Mouse (Mus musculus) forebrain, embryonic 14.5 days (tissue): ENCODE measurements around the gene Ppan. TPM values are rescaled to one million over a fixed set of nuclear protein-coding genes. Genes with fewer than 3 reads are reported as not detected.
A peak's percentile ranks its signal among the peaks of the same experiment; 100 is the strongest.

Experiments used
- ATAC-seq: fragments of 200-750 bp; cut with Nextera tagmentation; 2 replicates; pipeline ENCODE4 v1.8.0; 2017; ENCODE audit warnings: mild to moderate bottlenecking, moderate library complexity
- DNase-seq: peaks from one replicate; pipeline ENCODE4 v3.0.0-alpha.2; 2015; ENCODE audit warnings: low spot score
- H3K27ac ChIP-seq: fragments of 300-500 bp; sonication (generic); 2 replicates; pipeline ENCODE4 v1.5.1; 2014; ENCODE audit warnings: low read depth, mild to moderate bottlenecking, control low read depth, low read length, moderate library complexity
- H3K27me3 ChIP-seq: fragments of 300-500 bp; sonication (generic); replicated peaks from 2 replicates; pipeline ENCODE4 v1.6.1; 2014; ENCODE audit warnings: low read length, control low read depth, mixed read lengths; ENCODE audit not compliant: control insufficient read depth, insufficient read depth
- H3K36me3 ChIP-seq: fragments of 300-500 bp; sonication (generic); 2 replicates; pipeline ENCODE4 v1.6.1; 2014; ENCODE audit warnings: low read length, control low read depth; ENCODE audit not compliant: control insufficient read depth, insufficient read depth
- H3K4me1 ChIP-seq: fragments of 300-500 bp; sonication (generic); 2 replicates; pipeline ENCODE4 v1.6.1; 2014; ENCODE audit warnings: antibody characterized with exemption, low read length, control low read depth; ENCODE audit not compliant: control insufficient read depth, insufficient read depth
- H3K4me2 ChIP-seq: fragments of 300-500 bp; sonication (generic); 2 replicates; pipeline ENCODE4 v1.6.1; 2014; ENCODE audit warnings: mild to moderate bottlenecking, control low read depth, low read length
- H3K4me3 ChIP-seq: fragments of 300-500 bp; sonication (generic); 2 replicates; pipeline ENCODE4 v1.5.1; 2014; ENCODE audit warnings: low read depth, low read length, control low read depth
- H3K9ac ChIP-seq: fragments of 300-500 bp; sonication (generic); 2 replicates; pipeline ENCODE4 v1.6.1; 2014; ENCODE audit warnings: mild to moderate bottlenecking, low read length, control low read depth, moderate library complexity
- H3K9me3 ChIP-seq: fragments of 300-500 bp; sonication (generic); replicated peaks from 2 replicates; pipeline ENCODE4 v1.6.1; 2016; ENCODE audit warnings: low read length, control low read depth, mixed read lengths; ENCODE audit not compliant: control insufficient read depth
- WGBS: fragments of 180-500 bp; shearing (Covaris S2); extraction: QIAGEN DNeasy Blood & Tissue Kit; methylation state at CpG from one replicate; pipeline ENCODE4 v1.1.7; 2014; 5-methylcytosine and 5-hydroxymethylcytosine counted together
- polyA plus RNA-seq: library from polyadenylated mRNA; unstranded; fragments of >200 nt; fragmentation: Nextera tagmentation; extraction: Ambion mirVana; gene quantifications from 2 replicates; pipeline ENCODE4 v1.2.1, GENCODE M21; 2014

The Ppan gene
- polyA plus RNA-seq, 1 experiment from 2014 or later = 44.1 TPM

DNA sequence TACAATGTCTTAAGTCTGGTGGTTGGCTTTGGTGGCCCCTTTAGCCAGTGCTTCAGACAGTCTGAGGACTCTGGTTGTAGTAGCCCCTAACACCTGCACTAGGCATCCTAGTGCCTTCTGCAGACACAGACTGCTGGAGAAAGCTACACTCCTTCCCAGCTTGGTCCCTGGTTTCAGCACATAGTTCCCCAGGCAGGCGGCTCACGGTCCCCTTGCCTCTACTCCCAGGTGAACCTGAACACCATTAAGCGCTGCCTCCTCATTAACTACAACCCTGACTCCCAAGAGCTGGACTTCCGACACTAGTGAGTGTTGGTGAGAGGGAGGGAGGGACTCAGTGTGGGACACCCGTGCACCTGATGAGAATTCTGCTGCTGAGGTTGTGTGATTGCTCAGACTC lies 2.4 kb downstream of the Ppan start:
- ATAC-seq (no peak), DNase-seq (no peak)
- Histone ChIP-seq H3K4me1 (no peaks in the 10 kb centered on the region), H3K4me3 (no peak overlapping the region), H3K9ac (no peak overlapping the region), H3K27ac (no peak overlapping the region), H3K4me2 (no peak overlapping the region), H3K9me3 (no peaks in the 10 kb centered on the region), H3K27me3 (no peaks in the 10 kb centered on the region), H3K36me3 (peaks cover 62% of the 10 kb centered on the region)
- 89% methylated on average over 5 of the region's 5 CpGs for WGBS

DNA sequence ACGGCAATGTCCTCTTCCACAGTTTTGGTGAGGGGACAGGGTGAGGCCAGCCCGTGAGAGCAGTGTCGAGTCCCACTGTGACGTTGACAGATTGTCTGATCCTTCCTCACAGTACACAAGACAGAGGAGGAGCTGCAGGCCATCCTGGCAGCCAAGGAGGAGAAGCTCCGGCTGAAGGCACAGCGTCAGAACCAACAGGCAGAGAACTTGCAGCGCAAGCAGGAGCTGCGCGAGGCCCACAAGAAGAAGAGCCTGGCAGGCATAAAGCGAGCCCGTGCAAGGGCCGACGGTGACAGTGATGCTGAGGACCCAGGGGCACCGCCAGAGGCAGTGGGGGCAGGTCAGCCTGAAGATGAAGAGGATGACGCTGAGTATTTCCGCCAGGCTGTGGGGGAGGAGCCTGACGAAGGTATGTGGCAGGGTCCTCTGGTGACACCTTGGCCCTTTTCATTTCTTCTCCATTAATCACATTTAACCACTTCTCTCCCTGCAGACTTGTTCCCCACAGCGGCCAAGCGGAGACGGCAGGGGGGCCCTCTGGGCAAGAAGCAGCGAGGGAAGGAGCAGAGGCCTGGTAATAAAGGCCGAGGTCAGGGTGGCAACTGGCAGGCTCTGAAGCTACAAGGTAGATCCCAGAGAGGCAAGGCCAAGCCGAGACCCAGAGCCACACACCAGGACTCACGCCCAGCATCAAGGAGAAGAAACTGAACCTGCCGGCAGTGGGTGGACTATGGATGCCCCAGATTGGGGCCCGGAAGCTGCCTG lies 3.5 kb downstream of the Ppan start:
- H3K36me3 ChIP-seq = peaks cover 73% of the 10 kb centered on the region
- H3K9ac ChIP-seq = no peak overlapping the region
- 84% methylated on average over 26 of the region's 26 CpGs for WGBS
- no peak overlapping the region for H3K4me3 ChIP-seq
- no peak overlapping the region for H3K27ac ChIP-seq
- no peak overlapping the region for H3K4me2 ChIP-seq
- H3K4me1 ChIP-seq = no peaks in the 10 kb centered on the region
- ATAC-seq (no peak), DNase-seq (no peak)
- no peaks in the 10 kb centered on the region for H3K9me3 ChIP-seq
- no peaks in the 10 kb centered on the region for H3K27me3 ChIP-seq

DNA sequence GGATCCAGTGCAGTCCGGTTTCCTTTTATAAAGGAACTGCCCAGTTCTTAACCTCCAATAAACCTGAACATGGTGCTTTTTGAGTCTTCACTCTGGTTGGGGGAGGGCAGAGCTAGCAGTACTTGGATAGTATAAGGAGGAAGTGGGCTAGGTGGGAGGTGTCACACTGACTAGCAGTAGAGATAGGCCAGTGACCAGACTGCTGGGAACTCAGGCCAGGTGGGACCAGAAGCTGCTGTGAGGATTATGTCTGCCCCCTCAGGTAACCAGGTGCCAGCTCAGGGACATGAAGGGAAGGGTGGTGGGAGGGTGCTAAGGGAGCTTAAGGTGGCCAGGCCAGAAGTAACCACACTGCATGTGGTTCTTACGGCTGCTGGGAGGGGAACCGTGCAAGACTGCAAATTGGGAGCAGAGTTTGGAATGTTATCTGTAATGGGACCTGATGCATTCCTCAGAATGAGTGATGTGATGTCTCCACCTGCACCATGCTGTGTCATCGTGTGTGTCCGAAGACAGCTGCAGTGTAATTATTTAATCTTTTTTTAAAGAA lies 4.2 kb downstream of the Ppan start:
- H3K27ac ChIP-seq = no peak overlapping the region
- no peaks in the 10 kb centered on the region for H3K9me3 ChIP-seq
- ATAC-seq (no peak), DNase-seq (no peak)
- 84% methylated on average over 5 of the region's 5 CpGs for WGBS
- peaks cover 79% of the 10 kb centered on the region for H3K36me3 ChIP-seq
- H3K4me1 ChIP-seq = peaks cover under 1% of the 10 kb centered on the region
- H3K4me2 ChIP-seq = no peak overlapping the region
- no peak overlapping the region for H3K9ac ChIP-seq
- no peaks in the 10 kb centered on the region for H3K27me3 ChIP-seq
- H3K4me3 ChIP-seq = no peak overlapping the region

DNA sequence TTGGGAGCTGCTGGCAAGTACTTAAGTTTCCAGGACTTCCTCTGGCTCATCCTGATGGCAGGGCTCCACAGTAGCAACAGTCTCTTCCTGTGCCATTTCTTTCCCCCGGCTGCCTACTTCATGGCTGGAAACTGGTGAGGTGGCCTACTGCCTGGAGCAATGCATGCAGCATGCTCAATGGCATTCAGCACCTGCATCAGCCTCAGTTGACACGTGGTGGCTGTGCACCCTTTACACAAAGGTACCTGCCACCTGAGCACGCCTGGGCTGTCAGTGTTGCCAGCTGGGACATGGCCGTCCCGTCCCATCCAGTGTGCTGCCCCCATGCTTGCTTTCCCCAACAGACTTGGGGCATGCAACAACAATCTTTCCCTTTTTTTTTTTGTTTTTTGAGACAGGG lies 5.1 kb downstream of the Ppan start:
- H3K27ac ChIP-seq = no peak overlapping the region
- ATAC-seq (no peak), DNase-seq (no peak)
- no peak overlapping the region for H3K4me2 ChIP-seq
- H3K4me1 ChIP-seq = peaks cover 9% of the 10 kb centered on the region
- no peaks in the 10 kb centered on the region for H3K9me3 ChIP-seq
- H3K36me3 ChIP-seq = peaks cover 80% of the 10 kb centered on the region
- H3K9ac ChIP-seq = no peak overlapping the region
- H3K4me3 ChIP-seq = no peak overlapping the region
- 66% methylated on average over 5 of the region's 5 CpGs for WGBS
- H3K27me3 ChIP-seq = no peaks in the 10 kb centered on the region

DNA sequence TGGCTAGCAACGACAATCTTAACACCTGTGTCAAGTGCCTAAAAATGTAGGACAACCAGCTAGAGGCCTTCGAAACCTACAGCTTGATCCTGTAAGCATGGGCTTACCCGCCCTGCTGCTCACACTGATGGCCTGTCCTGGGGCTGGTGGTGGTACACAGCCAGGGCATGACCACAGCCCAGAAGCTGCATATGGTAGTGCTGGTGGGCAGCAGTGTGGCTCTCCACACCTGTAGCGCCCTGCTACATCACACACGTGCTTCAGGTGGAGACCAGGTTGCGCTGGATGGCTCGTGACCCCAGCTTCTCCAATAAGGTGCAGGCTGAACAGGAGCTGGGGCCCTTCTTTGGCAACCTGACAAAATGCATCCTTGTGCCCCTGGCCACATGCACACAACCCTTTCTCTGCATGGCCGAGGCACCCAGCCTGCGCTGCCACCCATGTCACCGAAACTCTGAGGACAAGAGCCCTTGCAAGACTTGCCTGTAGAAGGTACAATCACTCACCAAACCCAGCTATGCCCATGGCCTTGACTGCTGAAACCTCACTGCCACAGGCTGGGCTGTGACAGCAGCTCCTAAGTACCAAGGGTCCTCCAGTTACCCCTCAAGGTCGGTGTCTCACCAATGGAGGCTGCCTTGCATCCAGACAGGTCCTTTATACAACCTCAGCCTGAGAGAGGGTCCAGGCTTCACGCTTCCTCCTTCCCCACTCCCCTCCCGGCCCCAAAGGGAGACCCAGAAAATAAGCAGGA lies 5.8 kb downstream of the Ppan start:
- no peak overlapping the region for H3K4me3 ChIP-seq
- no peak overlapping the region for H3K4me2 ChIP-seq
- no peak overlapping the region for H3K27ac ChIP-seq
- peaks cover 9% of the 10 kb centered on the region for H3K4me1 ChIP-seq
- no peaks in the 10 kb centered on the region for H3K27me3 ChIP-seq
- DNase-seq (no peak), ATAC-seq (no peak)
- H3K9ac ChIP-seq = no peak overlapping the region
- no peaks in the 10 kb centered on the region for H3K9me3 ChIP-seq
- WGBS = 90% methylated on average over 13 of the region's 13 CpGs
- H3K36me3 ChIP-seq = peaks cover 80% of the 10 kb centered on the region

DNA sequence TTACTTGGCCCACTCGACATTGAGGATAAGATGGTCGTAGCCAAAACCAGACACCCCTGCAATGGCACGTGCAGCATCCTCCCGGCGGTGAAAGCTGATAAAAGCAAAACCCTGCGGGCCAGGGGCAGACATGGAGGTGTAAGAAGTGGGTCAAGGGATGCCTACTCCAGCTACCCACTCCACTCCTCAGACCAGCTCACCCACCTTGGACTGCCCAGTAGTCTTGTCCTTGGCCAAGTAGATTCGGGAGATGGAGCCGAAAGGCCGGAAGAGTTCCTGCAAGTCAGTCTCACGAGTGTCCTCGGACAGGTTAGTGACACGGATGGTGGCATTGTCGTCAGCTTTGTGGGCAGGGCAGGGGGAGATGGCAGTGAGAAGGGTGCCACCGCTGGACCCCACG lies 6.7 kb downstream of the Ppan start:
- Histone ChIP-seq H3K27ac (no peak overlapping the region), H3K9ac (no peak overlapping the region), H3K4me1 (peaks cover 9% of the 10 kb centered on the region), H3K4me2 (no peak overlapping the region), H3K27me3 (no peaks in the 10 kb centered on the region), H3K9me3 (no peaks in the 10 kb centered on the region), H3K36me3 (peaks cover 76% of the 10 kb centered on the region), H3K4me3 (no peak overlapping the region)
- 88% methylated on average over 15 of the region's 15 CpGs for WGBS
- ATAC-seq (no peak), DNase-seq (no peak)

DNA sequence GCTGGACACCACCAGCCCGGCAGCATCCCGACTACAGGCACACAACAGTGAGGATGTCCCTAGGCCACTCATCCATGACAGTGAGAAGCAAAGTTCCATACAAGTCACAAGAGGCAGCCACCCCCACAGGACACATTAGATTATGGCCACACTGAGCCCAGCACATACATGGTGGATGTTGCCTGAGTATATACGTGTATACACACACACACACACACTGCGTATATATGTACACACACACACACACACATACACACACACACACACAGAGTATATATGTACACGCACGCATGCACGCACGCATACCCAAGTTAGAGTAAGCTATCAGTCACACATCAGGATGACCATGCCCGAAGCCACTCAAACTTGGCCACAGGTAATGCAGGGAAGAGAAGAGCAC lies 7.4 kb downstream of the Ppan start:
- WGBS = 91% methylated on average over 9 of the region's 9 CpGs
- ATAC-seq = no peak
- H3K27ac ChIP-seq = no peak overlapping the region

DNA sequence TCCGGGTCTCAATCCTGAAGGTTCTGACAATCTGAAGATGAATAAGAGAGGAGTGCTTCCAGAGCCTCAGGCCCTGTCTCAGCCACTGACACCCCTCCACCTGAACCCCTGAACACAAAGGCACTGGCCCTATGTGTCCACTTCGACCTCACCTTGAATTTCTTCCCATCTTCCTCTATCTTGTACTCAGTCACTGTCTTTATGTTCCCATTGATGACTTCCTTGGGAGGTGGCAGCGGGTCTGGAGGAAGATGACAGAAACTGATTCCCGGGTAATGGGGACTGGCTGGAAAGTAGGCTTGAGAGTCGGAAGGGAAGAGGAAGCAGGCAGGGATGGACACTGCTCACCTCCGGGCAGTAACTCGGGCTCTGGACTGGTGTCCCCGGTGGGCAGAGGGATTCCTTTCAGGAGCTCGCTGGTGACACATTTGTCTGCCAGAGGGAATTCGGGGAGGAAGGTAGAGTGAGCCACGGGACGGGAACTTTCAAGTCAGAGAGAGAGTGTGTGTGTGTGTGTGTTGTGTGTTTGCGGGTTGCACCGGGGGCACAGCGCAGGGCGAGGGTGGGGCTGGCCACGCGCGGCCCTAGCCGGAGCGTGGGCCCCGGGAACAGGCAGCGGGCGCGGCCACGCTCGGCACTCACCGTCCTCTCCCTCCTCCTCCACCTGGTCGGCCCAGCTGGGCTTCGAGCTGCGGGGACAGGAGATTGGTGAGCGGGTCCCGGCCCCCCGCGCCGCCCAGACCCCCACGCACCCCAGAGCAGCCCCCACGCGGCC lies 9.9 kb downstream of the Ppan start:
- peak overlapping the region; percentile 94 for H3K4me3 ChIP-seq
- ATAC-seq (peak; percentile 77), DNase-seq (no peak)
- H3K9ac ChIP-seq = peak overlapping the region; percentile 90
- 8% methylated on average over 23 of the region's 39 CpGs for WGBS
- H3K27ac ChIP-seq = no peak overlapping the region
- H3K9me3 ChIP-seq = no peaks in the 10 kb centered on the region
- no peaks in the 10 kb centered on the region for H3K27me3 ChIP-seq
- peak overlapping the region; percentile 98 for H3K4me2 ChIP-seq
- peaks cover 9% of the 10 kb centered on the region for H3K4me1 ChIP-seq
- H3K36me3 ChIP-seq = peaks cover 43% of the 10 kb centered on the region

More for the DNA sequence above, 7.4 kb downstream of the Ppan start:
- DNase-seq = no peak
- Histone ChIP-seq H3K4me3 (no peak overlapping the region), H3K9me3 (no peaks in the 10 kb centered on the region), H3K9ac (no peak overlapping the region), H3K27me3 (no peaks in the 10 kb centered on the region), H3K36me3 (peaks cover 69% of the 10 kb centered on the region), H3K4me1 (peaks cover 9% of the 10 kb centered on the region), H3K4me2 (no peak overlapping the region)
